Mouse (Mus musculus) ES-Bruce4 (cell line): Measurements from ENCODE around the gene Ccdc172.

ENCODE experiments used
- CTCF ChIP-seq: IDR thresholded peaks from one replicate; pipeline ENCODE4 v1.8.1; 2011; ENCODE audit warnings: low read depth, low read length
- POLR2A ChIP-seq: IDR thresholded peaks from one replicate; pipeline ENCODE4 v1.8.1; 2011; ENCODE audit warnings: low read length; ENCODE audit not compliant: insufficient read depth

DNA sequence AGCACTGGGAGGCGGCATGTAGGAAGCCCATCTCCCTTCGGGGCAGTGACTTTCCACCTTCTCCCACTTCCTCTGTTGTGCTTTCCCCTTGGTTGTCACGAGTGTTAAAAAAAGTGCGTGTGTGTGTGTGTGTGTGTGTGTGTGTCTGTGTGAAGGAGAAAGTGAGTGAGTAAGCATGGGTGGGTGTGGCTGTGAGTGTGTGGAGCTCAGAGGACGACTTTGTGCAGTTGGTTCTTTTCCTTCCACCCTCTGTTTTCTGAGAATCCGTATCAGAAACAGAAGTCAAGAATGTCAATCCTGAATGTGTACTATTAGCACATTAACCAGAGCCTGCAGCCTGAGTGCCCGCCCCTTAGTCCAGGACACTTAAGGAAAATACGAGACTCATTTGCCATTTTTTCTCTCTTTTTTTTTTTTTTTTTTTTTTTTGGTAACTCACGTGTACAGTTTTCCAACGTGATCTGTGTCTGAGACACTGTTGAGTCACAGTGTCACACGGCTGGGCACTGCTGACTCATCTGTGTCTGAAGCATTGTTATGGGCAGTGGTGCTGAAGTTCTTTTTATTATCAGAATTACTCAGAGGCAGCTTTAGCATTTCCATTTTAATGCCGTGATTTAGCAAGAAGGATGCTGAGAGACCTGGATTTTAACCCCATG is 12.1 kb downstream of the Ccdc172 start:
- TF ChIP-seq POLR2A (no peak), CTCF (no peak)
